Mouse (Mus musculus): ENCODE data around the gene Pdf. TPM values are rescaled to one million over a fixed set of nuclear protein-coding genes. Genes with fewer than 3 reads are reported as not detected.
"Not testable (repeated sequence)": the region's sequence is repeated elsewhere in the genome, so short reads cannot be mapped to it uniquely, and the experiment has no call there.

The Pdf gene
- polyA plus RNA-seq, 1 experiment, result 24.3 TPM

DNA sequence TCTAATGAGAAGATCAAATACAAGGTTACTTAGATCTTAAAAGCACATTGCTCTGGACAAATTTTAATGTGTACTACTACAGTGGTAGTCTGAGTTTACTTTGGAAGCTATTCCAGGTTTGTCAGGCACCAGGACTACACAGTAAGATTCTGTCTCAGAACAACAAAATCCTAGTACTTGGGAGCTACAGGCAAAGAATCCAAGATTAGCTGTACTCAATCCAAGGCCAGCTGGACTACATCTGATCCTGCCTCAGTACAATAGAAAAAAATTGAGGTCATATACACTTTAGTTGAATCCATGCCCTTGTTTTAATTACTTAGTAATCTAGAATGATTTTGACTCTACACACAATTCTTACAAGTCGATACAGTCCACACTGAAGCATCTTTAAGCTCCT lies 33.5 kb downstream of the Pdf start:
- Histone ChIP-seq H3K4me3 (ENCODE audit: insufficient read depth, low read depth, low read length) (no peak overlapping the region), H3K27ac (replicated peaks; ENCODE audit: low read depth, low read length) (no peak overlapping the region), H3K4me1 (ENCODE audit: control insufficient read depth, insufficient read depth, insufficient read length, low read length) (no peaks in the 10 kb centered on the region)

DNA sequence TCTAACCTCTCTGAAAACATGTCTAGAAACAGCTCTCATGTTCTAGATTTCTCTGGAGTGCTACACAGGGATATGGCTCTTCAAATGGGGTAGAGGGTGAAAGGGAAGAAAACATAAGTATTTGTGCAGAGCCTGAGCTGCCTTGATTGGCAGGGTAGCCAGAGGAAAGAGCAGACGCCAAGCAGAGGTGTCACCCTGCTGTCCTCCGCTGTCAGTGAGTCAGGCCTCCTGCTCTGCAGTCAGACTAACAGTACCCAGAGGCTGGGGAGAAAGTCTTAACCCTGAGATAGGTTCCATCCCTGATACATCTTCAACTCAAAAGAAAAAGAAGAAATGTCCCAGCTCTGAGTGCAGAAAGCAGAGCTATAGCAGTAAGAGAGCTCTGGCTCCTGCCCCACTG lies 35.7 kb downstream of the Pdf start:
- H3K27ac ChIP-seq (replicated peaks; ENCODE audit: low read depth, low read length), result no peak overlapping the region
- H3K4me1 ChIP-seq (ENCODE audit: control insufficient read depth, insufficient read depth, insufficient read length, low read length), result no peaks in the 10 kb centered on the region
- H3K4me3 ChIP-seq (ENCODE audit: insufficient read depth, low read depth, low read length), result no peak overlapping the region

DNA sequence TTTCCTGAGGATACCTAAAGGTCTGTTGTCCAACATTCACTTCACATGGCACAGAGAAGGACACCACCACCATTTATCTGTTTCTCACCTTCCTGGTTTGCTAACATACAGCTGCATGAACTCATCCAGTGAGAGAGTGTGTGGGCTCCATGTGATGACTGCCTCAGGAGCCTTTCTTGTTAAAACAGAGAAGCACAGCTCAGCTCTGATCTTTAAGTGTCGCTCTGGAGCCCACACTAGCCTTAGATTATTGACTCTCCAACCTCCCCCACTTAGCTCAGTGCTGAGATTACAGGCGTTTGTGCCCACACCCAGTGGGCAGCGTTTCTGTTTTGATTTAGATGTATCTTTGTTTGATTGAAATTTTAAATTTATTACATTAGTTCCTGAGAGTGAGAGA lies 40.6 kb downstream of the Pdf start:
- Histone ChIP-seq H3K4me3 (ENCODE audit: insufficient read depth, low read depth, low read length) (no peak overlapping the region), H3K27ac (replicated peaks; ENCODE audit: low read depth, low read length) (no peak overlapping the region), H3K4me1 (ENCODE audit: control insufficient read depth, insufficient read depth, insufficient read length, low read length) (no peaks in the 10 kb centered on the region)

DNA sequence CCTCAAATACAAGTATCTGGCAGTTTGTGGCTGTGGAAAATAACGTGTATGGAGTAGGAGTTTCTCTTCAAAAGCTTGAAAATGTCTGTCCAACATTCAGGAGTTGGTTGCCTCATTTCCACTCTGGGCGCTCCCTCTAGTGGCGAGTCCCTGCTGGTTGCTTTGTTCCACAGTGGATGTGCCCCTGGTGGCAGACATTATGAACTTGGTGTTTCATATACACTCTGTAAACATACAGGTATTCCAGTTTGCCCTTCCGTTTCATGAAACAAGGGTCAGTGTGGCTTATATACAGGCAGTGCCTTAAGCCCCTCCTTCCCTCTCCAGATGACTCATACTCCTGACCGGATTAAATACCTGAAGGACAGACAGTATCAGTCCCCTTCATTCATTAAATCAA lies 45.9 kb downstream of the Pdf start:
- Histone ChIP-seq H3K4me1 (ENCODE audit: control insufficient read depth, insufficient read depth, insufficient read length, low read length) (no peaks in the 10 kb centered on the region), H3K4me3 (ENCODE audit: insufficient read depth, low read depth, low read length) (no peak overlapping the region), H3K27ac (replicated peaks; ENCODE audit: low read depth, low read length) (no peak overlapping the region)

DNA sequence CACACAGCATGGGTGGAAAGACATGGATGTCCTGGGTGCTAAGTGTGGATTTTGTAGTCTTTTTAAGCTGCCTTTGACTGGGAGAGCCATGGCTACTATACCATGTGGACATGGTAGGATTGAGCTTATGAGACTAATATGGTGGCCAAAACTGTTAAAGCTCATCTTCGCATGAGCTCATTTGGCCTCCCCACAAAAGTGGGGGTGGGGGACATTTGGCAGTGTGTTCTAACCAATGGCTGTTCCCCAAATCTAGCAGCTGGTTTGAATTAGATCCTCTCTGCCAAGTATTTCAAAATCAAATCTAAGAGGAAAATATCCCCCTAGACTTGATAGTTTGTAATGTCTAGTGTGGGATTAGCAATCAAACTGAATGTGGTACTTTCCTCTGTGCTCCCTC lies 49.3 kb downstream of the Pdf start:
- Histone ChIP-seq H3K4me1 (ENCODE audit: control insufficient read depth, insufficient read depth, insufficient read length, low read length) (no peaks in the 10 kb centered on the region), H3K27ac (replicated peaks; ENCODE audit: low read depth, low read length) (no peak overlapping the region), H3K4me3 (ENCODE audit: insufficient read depth, low read depth, low read length) (no peak overlapping the region)

DNA sequence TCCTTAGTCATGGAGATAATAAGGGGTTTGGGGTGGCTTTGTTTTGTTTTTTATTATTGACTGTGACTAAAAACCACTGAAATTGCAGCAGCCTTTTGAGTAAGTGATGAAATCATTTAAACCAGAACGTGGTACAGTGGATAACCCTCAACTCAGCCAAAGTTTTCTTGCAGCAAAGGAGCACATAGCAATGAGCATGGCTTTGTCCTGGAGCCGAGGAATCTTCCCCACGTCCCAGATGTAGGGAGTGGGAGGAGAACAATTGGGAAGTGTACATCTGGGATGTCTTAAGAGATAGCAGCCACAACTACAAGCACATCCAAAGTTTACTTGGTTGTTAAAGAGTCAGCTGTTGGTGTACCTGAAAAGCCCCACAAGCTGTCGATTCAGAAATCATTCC lies 51.0 kb downstream of the Pdf start:
- H3K4me3 ChIP-seq (ENCODE audit: insufficient read depth, low read depth, low read length), result no peak overlapping the region
- no peaks in the 10 kb centered on the region for H3K4me1 ChIP-seq (ENCODE audit: control insufficient read depth, insufficient read depth, insufficient read length, low read length)
- no peak overlapping the region for H3K27ac ChIP-seq (replicated peaks; ENCODE audit: low read depth, low read length)

DNA sequence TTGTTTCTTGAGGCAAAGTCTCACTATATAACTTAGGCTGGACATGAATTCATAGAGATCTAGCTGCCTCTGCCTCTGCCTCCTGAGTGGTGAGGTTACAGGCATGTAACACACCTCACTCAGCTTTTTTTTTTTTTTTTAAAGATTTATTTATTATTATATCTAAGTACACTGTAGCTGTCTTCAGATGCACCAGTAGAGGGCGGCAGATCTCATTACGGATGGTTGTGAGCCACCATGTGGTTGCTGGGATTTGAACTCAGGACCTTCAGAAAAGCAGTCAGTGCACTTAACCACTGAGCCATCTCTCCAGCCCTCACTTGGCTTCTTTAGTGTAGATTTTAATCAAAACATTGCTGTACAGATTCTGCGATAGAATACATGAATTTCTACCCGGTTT lies 52.1 kb downstream of the Pdf start:
- H3K4me3 ChIP-seq (ENCODE audit: insufficient read depth, low read depth, low read length); H3K4me1 ChIP-seq (ENCODE audit: control insufficient read depth, insufficient read depth, insufficient read length, low read length); H3K27ac ChIP-seq (replicated peaks; ENCODE audit: low read depth, low read length): not testable (repeated sequence)

Other genes starting within 250 kb of the Pdf start
- gene Has3, start 178.4 kb downstream of the Pdf start, polyA plus RNA-seq (2012; ENCODE audit: insufficient read depth, insufficient read length, missing spikeins), result not detected in 2 replicates
- gene Utp4, start 155.0 kb downstream of the Pdf start, polyA plus RNA-seq (2012; ENCODE audit: insufficient read depth, insufficient read length, missing spikeins), result 19.8 and 24.4 TPM in 2 replicates
- 4.1 and 6.9 TPM in 2 replicates for gene Sntb2, start 112.9 kb downstream of the Pdf start, polyA plus RNA-seq (2012; ENCODE audit: insufficient read depth, insufficient read length, missing spikeins)
- gene Vps4a, start 17.4 kb downstream of the Pdf start, polyA plus RNA-seq (2012; ENCODE audit: insufficient read depth, insufficient read length, missing spikeins), result 42.0 and 46.7 TPM in 2 replicates
- gene Cog8, start 8.1 kb upstream of the Pdf start, polyA plus RNA-seq (2012; ENCODE audit: insufficient read depth, insufficient read length, missing spikeins), result 12.9 and 22.0 TPM in 2 replicates
- 21.5 and 22.2 TPM in 2 replicates for gene Nip7, start 8.3 kb upstream of the Pdf start, polyA plus RNA-seq (2012; ENCODE audit: insufficient read depth, insufficient read length, missing spikeins)
- gene Tmed6, start 17.0 kb upstream of the Pdf start, polyA plus RNA-seq (2012; ENCODE audit: insufficient read depth, insufficient read length, missing spikeins), result not detected in 2 replicates
- 6.7 and 9.0 TPM in 2 replicates for gene Terf2, start 47.9 kb upstream of the Pdf start, polyA plus RNA-seq (2012; ENCODE audit: insufficient read depth, insufficient read length, missing spikeins)
- gene Cyb5b, start 102.0 kb upstream of the Pdf start, polyA plus RNA-seq (2012; ENCODE audit: insufficient read depth, insufficient read length, missing spikeins), result 177 and 294 TPM in 2 replicates
- 9.1 and 13.8 TPM in 2 replicates for gene Nfat5, start 244.9 kb upstream of the Pdf start, polyA plus RNA-seq (2012; ENCODE audit: insufficient read depth, insufficient read length, missing spikeins)